Mouse (Mus musculus) G1E (cell line): ENCODE data around the gene Nfam1. TPM values are rescaled to one million over a fixed set of nuclear protein-coding genes. Genes with fewer than 3 reads are reported as not detected.

ENCODE experiments used
- ATAC-seq: 2 replicates; pipeline ENCODE4 v1.8.0; 2016; ENCODE audit warnings: mild to moderate bottlenecking; ENCODE audit not compliant: insufficient number of reproducible peaks, poor library complexity, low FRiP score, severe bottlenecking; ENCODE audit errors: extremely low read depth
- DNase-seq: peaks from one replicate; pipeline ENCODE4 v3.0.0; 2012; ENCODE audit warnings: low spot score
- H3K27me3 ChIP-seq: 2 replicates; pipeline ENCODE4 v1.6.1; 2012; ENCODE audit warnings: mild to moderate bottlenecking, low read length, inconsistent platforms; ENCODE audit not compliant: insufficient read depth
- H3K36me3 ChIP-seq: replicated peaks from 2 replicates; pipeline ENCODE3; 2012; ENCODE audit warnings: mild to moderate bottlenecking, inconsistent platforms
- H3K4me1 ChIP-seq: 2 replicates; pipeline ENCODE4 v1.6.1; 2012; ENCODE audit warnings: low read depth, low read length, inconsistent platforms, mixed read lengths; ENCODE audit not compliant: insufficient read depth
- H3K4me3 ChIP-seq: 2 replicates; pipeline ENCODE4 v1.5.1; 2012; ENCODE audit warnings: low read depth, mild to moderate bottlenecking, inconsistent platforms, low read length, moderate library complexity, mixed read lengths
- H3K9me3 ChIP-seq: replicated peaks from 2 replicates; pipeline ENCODE4 v1.6.1; 2012; ENCODE audit warnings: inconsistent platforms
- CTCF ChIP-seq: IDR thresholded peaks from 2 replicates; pipeline ENCODE4 v1.5.1; 2012; ENCODE audit warnings: low read depth, low read length, inconsistent platforms, mixed read lengths
- GATA1 ChIP-seq: IDR thresholded peaks from 2 replicates; pipeline ENCODE4 v1.6.1; 2012; ENCODE audit warnings: borderline replicate concordance, low read length, inconsistent platforms, mixed read lengths
- GATA2 ChIP-seq: IDR thresholded peaks from 2 replicates; pipeline ENCODE4 v1.6.1; 2012; ENCODE audit warnings: low read depth, low read length, inconsistent platforms, borderline replicate concordance
- POLR2AphosphoS5 ChIP-seq: IDR thresholded peaks from 2 replicates; pipeline ENCODE4 v1.6.1; 2012; ENCODE audit warnings: low read depth, low read length, inconsistent platforms; ENCODE audit not compliant: insufficient replicate concordance
- TAL1 ChIP-seq: conservative IDR thresholded peaks from 2 replicates; pipeline ENCODE4 v1.6.1; 2012; ENCODE audit warnings: low read depth, low read length, inconsistent platforms, mixed read lengths
- polyA plus RNA-seq: library from polyadenylated mRNA; stranded (reverse); fragments of >175 nt; gene quantifications from 2 replicates; pipeline ENCODE4 v1.2.3, GENCODE M21; 2012
- total RNA-seq, 2 experiments: library from RNA; stranded (forward) in 1 of 2; stranded (reverse) in 1 of 2; fragments of 200-1000 nt in 1 of 2; fragments of >200 nt in 1 of 2; fragmentation: Nextera tagmentation in 1 of 2; gene quantifications; 2 replicates each; pipeline ENCODE4 v1.2.3; 2014 to 2017

Nfam1 gene
- total and polyA plus RNA-seq, 3 experiments: 0.03 to 0.60 TPM; not detected in 1

DNA sequence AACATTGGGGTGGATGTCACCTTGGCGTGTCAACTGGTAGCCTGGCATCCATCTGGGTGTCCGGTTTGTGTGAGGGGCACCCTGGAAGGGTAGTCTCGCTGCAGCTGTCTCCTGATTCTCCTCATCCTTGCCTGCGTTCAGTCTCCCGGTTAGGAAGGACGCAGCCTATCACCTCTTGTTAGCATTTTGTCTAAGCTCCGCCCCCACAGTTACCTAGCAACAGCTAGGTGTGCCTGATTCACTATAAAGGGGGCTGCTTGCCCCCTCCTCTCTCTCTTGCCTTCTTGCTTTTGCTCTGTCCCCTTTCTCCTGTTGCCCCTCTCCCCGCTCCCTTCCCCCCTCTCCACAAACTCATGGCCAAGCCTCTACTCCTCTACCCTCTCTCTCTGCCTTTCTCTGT, 10.2 kb downstream of the Nfam1 start:
- H3K4me3 ChIP-seq: no peak overlapping the region
- peaks cover 20% of the 10 kb centered on the region; the same call in 1 of the 2 replicates for H3K27me3 ChIP-seq
- DNase-seq (no peak), ATAC-seq (no peak)
- no peaks in the 10 kb centered on the region for H3K9me3 ChIP-seq
- no peak for TF ChIP-seq TAL1
- no peak for TF ChIP-seq GATA1
- TF ChIP-seq CTCF: no peak
- no peaks in the 10 kb centered on the region for H3K36me3 ChIP-seq
- no peaks in the 10 kb centered on the region for H3K4me1 ChIP-seq

DNA sequence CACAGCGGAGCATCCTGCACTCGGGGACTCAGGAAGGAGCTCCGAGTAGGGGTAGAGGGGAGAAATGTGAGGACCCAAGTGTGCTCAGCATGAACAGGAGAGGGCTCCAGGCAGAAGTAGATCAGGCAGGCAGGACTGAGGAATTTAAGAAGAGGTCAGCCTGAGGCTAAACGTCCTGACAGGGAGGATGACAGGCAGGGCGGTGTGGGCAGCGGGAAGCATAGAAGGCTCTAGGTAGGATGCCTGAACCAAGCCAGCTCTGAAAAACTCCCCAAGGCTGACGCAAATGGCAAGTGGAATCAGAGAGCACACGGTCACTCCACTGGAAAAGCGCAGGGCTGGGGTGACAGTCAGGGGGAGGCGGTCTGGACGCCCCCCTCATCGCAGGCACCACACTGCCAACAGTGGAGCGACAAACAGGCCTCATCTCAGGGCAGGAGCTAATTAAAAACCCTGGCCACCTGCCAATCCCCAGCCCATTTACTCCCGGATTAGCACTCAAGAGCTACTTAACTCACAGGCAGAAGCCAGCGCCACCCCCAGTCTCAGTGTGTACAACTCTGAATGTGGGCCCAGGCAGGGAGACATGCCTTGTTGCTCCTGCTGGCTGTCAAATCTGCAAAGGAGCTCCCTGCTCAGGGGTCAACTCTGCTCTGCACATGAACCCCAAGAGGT, 22.0 kb downstream of the Nfam1 start:
- peaks cover 28% of the 10 kb centered on the region for H3K27me3 ChIP-seq
- DNase-seq (no peak), ATAC-seq (no peak)
- H3K9me3 ChIP-seq: no peaks in the 10 kb centered on the region
- H3K36me3 ChIP-seq: no peaks in the 10 kb centered on the region
- TF ChIP-seq GATA2 (no peak), CTCF (no peak)
- no peaks in the 10 kb centered on the region for H3K4me1 ChIP-seq
- H3K4me3 ChIP-seq: no peak overlapping the region

DNA sequence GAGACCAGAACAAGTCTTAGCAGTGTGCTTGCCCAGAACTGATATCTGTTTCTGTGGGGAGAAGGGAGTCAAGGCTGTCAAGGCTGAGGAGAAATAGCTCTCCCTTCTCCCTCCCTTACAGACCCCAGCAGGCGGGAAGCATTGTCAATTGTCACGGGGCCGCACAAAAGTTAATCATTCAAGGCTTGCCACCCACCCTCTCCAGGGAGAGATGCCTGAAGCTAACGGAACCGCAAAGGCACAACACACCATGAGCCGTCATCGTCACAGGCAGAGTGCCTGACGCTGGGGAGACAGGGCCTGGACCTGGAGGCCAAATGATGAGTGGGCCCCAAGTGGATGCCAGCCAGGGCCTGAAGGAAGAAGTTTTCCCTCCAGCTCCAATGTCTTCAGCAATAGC, 22.7 kb downstream of the Nfam1 start:
- TF ChIP-seq GATA2: no peak
- no peak for TF ChIP-seq POLR2AphosphoS5
- no peak for TF ChIP-seq TAL1
- TF ChIP-seq GATA1: no peak
- no peak for TF ChIP-seq CTCF
- ATAC-seq (no peak), DNase-seq (no peak)
- Histone ChIP-seq H3K27me3 (peaks cover 29% of the 10 kb centered on the region), H3K4me3 (no peak overlapping the region), H3K4me1 (no peaks in the 10 kb centered on the region), H3K9me3 (no peaks in the 10 kb centered on the region), H3K36me3 (no peaks in the 10 kb centered on the region)

DNA sequence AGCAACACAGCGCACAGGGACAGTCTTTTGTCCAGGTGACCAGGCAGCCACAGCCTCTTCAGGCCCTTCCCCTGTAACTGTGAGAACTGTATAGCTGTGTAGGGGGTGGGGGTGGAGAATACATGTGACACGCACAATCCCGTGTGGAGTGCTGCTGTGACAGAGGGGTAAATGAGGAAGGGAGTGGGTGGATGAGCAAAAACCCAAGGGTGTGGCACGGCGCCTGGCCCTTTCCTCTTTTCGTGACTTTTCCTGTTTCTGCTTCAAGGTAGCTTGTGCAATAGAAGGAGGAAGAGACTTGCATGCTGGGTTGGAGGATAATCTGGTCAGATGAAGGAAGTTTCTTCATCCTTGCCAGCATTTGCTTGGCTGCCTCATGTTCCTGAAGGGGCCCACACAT, 23.6 kb downstream of the Nfam1 start:
- TF ChIP-seq GATA2: no peak
- TF ChIP-seq GATA1: no peak
- no peak for TF ChIP-seq POLR2AphosphoS5
- no peak for TF ChIP-seq TAL1
- no peak for TF ChIP-seq CTCF
- Histone ChIP-seq H3K9me3 (no peaks in the 10 kb centered on the region), H3K4me3 (no peak overlapping the region), H3K4me1 (no peaks in the 10 kb centered on the region), H3K36me3 (no peaks in the 10 kb centered on the region), H3K27me3 (peaks cover 26% of the 10 kb centered on the region)
- ATAC-seq (no peak), DNase-seq (no peak)

DNA sequence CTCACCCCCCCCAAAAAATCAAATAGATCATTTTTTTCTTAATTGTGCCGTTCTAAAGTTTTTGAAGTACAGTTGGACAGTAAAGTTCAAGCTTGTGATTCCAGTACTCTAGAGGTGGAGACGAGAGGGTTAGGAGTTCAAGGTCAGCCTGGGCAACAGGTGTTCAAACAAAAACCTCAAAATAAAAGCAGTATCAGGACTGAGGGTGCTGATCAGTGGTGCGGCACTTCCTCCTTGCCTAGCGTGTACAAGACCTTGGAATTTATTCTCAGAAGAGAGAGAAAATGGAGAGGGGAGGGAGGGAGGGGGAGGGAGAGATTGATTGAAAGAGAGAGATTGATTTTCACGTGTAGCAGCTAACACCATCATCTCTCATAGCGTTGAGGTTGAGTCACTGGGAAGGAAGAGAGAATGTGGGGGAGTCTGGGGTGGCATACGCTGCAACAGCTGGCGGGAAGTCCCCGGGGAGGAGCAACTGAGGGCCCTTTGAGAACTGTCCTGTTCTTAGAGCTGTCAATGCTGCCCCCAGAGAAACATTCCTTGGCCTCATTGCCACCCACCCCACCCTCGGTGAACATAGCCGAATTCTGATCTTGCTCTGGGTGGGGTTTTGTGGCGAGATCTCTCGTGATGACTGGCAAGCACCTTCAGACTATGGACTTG, 24.2 kb downstream of the Nfam1 start:
- DNase-seq: no peak
- Histone ChIP-seq H3K4me3 (no peak overlapping the region), H3K27me3 (peaks cover 23% of the 10 kb centered on the region), H3K36me3 (no peaks in the 10 kb centered on the region), H3K9me3 (no peaks in the 10 kb centered on the region), H3K4me1 (no peaks in the 10 kb centered on the region)
- no peak for ATAC-seq
- TF ChIP-seq CTCF: no peak
- TF ChIP-seq GATA2: no peak
- TF ChIP-seq TAL1: no peak
- no peak for TF ChIP-seq POLR2AphosphoS5
- no peak for TF ChIP-seq GATA1

DNA sequence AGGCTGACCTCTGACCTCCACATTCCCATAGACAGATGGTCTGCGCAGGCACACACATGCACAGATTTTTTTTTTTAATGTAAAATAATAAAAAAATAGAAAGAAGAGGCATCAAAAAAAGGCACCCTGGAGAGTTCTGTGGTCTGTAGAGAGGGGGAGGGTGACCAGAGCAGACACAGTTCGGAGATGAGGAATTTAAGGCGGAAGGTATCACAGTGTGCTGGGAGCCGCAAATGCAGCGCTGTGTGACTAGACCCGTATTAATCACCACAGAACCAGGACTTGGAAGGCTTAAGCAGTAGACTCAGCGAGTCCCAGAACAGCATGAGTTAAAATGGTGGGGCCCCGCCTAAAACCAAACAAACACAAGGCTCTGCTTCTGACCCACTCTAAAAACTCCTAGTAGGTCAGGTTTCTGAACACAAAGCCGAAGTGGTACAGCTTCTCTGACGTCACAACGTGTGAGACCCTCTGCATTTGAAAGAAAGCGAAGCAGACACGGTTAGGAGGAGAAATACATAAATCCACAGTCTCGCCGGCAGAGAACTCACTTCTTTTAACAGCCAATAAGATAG, 25.7 kb downstream of the Nfam1 start:
- Histone ChIP-seq H3K27me3 (peaks cover 22% of the 10 kb centered on the region), H3K4me1 (no peaks in the 10 kb centered on the region), H3K36me3 (no peaks in the 10 kb centered on the region), H3K4me3 (no peak overlapping the region), H3K9me3 (no peaks in the 10 kb centered on the region)
- DNase-seq: no peak
- ATAC-seq: no peak
- TF ChIP-seq TAL1: no peak
- no peak for TF ChIP-seq POLR2AphosphoS5
- TF ChIP-seq GATA2: no peak
- no peak for TF ChIP-seq GATA1
- no peak for TF ChIP-seq CTCF
